Mouse (Mus musculus): ENCODE results near the gene Rhbdd3. TPM values are rescaled to one million over a fixed set of nuclear protein-coding genes. Genes with fewer than 3 reads are reported as not detected.

The Rhbdd3 gene
- polyA plus RNA-seq, 1 experiment = 232 TPM

DNA sequence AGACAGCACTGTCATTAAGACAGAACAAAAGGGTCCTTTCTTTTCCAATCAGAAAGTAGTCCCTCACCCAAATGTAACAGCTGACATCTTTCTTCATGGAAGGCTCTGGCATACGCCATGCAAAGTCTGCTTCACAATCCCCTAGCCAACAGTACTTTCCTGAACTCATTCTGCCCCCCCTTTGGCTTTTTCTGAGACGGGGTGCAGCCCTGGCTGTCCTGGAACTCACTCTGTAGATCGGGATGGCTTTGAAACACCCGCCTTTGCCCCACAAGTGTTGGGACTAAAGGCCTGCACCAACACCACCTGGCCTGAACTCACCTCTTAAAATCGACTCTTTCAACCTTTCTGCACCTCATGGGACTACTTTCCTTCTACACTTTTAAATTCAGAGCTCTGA, 2.8 kb upstream of the Rhbdd3 start:
- peaks cover 6% of the 10 kb centered on the region for H3K4me1 ChIP-seq (ENCODE audit: control insufficient read depth, insufficient read depth, low read length)
- H3K4me3 ChIP-seq (ENCODE audit: control insufficient read depth, low read depth, low read length) = 0 out of 2 replicates have a peak overlapping the region, but pooled peaks have one; percentile 0
- no peak overlapping the region for H3K27ac ChIP-seq (ENCODE audit: control insufficient read depth, insufficient read depth, low read depth, low read length)
- peaks cover 2% of the 10 kb centered on the region; the same call in 1 of the 2 replicates for H3K36me3 ChIP-seq (ENCODE audit: control insufficient read depth, insufficient read depth, low read length)
- H3K27me3 ChIP-seq (ENCODE audit: control insufficient read depth, insufficient read depth, low read length) = no peaks in the 10 kb centered on the region
- TF ChIP-seq CTCF (IDR thresholded peaks at IDR 0.05; ENCODE audit: control insufficient read depth, insufficient read depth, insufficient replicate concordance, low read depth, low read length) (no peak), POLR2A (IDR thresholded peaks at IDR 0.05; ENCODE audit: control insufficient read depth, low read depth, low read length) (no peak)

DNA sequence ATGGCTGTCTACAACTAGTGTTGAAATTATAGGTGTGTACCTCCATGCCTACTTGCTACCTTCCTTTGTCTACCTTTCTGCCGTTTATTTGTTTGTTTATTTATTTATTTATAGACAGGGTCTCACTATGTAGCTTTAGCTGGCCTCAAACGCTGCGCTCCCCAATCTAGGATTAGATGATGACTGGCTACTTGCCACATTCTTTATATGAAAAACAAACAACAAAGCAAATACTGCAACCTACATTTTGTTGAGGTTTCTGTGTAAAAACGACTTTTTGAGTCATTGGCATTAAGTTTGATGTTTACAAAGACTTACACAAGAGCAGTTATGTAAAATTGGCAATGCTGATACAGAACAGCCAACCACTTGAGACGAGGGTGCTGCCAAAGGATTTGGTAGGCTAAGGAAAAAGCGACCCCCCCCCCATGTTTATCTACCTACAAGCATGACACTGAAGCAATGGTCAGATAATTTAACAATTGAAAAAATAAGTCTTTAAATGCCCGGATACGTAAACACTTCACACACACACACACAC, 2.2 kb upstream of the Rhbdd3 start:
- H3K4me1 ChIP-seq (ENCODE audit: control insufficient read depth, insufficient read depth, low read length) = peaks cover 10% of the 10 kb centered on the region
- TF ChIP-seq CTCF (IDR thresholded peaks at IDR 0.05; ENCODE audit: control insufficient read depth, insufficient read depth, insufficient replicate concordance, low read depth, low read length) = no peak
- no peak for TF ChIP-seq POLR2A (IDR thresholded peaks at IDR 0.05; ENCODE audit: control insufficient read depth, low read depth, low read length)
- H3K36me3 ChIP-seq (ENCODE audit: control insufficient read depth, insufficient read depth, low read length) = peaks cover 2% of the 10 kb centered on the region; the same call in 1 of the 2 replicates
- no peaks in the 10 kb centered on the region for H3K27me3 ChIP-seq (ENCODE audit: control insufficient read depth, insufficient read depth, low read length)
- peak overlapping the region; percentile 12; the same call in 1 of the 2 replicates for H3K4me3 ChIP-seq (ENCODE audit: control insufficient read depth, low read depth, low read length)
- H3K27ac ChIP-seq (ENCODE audit: control insufficient read depth, insufficient read depth, low read depth, low read length) = no peak overlapping the region

GRCm38 (mm10) chr11:5098035-5098735, 541 bp upstream of the Rhbdd3 start:
- Histone ChIP-seq H3K27me3 (ENCODE audit: control insufficient read depth, insufficient read depth, low read length) (no peaks in the 10 kb centered on the region), H3K4me1 (ENCODE audit: control insufficient read depth, insufficient read depth, low read length) (peaks cover 10% of the 10 kb centered on the region), H3K36me3 (ENCODE audit: control insufficient read depth, insufficient read depth, low read length) (peaks cover 2% of the 10 kb centered on the region; the same call in 1 of the 2 replicates), H3K4me3 (ENCODE audit: control insufficient read depth, low read depth, low read length) (peak overlapping the region; percentile 88), H3K27ac (ENCODE audit: control insufficient read depth, insufficient read depth, low read depth, low read length) (peak overlapping the region; percentile 98)
- no peak for TF ChIP-seq CTCF (IDR thresholded peaks at IDR 0.05; ENCODE audit: control insufficient read depth, insufficient read depth, insufficient replicate concordance, low read depth, low read length)
- TF ChIP-seq POLR2A (IDR thresholded peaks at IDR 0.05; ENCODE audit: control insufficient read depth, low read depth, low read length) = 0 out of 2 replicates have a peak, but pooled peaks have one; percentile 10

DNA sequence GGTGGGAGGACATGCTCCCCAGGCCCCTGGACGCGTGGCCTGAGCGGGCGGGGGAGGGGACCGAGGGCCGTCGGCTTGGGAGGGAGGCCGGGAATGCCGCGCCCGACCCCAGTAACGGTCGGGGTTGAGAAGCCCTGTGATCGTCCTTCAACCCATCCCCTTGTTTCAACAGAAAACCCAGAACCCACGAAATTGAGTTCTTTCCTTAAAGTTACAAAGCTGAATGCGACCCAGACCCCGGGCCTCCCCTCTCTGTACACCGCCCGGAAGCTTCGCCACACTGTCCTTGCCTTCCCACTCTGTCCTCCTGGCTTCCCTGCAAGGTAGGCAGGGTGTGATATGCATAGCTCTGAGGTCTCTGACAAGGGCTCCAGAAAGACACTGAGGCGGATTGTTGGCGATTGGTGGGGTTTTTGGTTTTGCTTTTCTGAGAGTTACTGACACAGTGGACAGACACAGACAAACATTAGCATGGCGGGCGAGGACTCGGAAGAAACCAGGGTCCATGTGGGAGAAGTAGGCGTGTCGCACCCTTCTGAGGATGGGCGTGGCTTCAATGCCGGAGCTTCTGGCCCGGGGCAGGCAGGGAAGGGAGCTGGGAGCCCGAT, 954 bp downstream of the Rhbdd3 start:
- no peaks in the 10 kb centered on the region for H3K27me3 ChIP-seq (ENCODE audit: control insufficient read depth, insufficient read depth, low read length)
- H3K36me3 ChIP-seq (ENCODE audit: control insufficient read depth, insufficient read depth, low read length) = peaks cover 2% of the 10 kb centered on the region; the same call in 1 of the 2 replicates
- peak overlapping the region; percentile 88 for H3K4me3 ChIP-seq (ENCODE audit: control insufficient read depth, low read depth, low read length)
- TF ChIP-seq CTCF (IDR thresholded peaks at IDR 0.05; ENCODE audit: control insufficient read depth, insufficient read depth, insufficient replicate concordance, low read depth, low read length) (no peak), POLR2A (IDR thresholded peaks at IDR 0.05; ENCODE audit: control insufficient read depth, low read depth, low read length) (peak; percentile 88)
- peaks cover 10% of the 10 kb centered on the region for H3K4me1 ChIP-seq (ENCODE audit: control insufficient read depth, insufficient read depth, low read length)
- peak overlapping the region; percentile 98 for H3K27ac ChIP-seq (ENCODE audit: control insufficient read depth, insufficient read depth, low read depth, low read length)

GRCm38 (mm10) chr11:5100283-5100682, 1.6 kb downstream of the Rhbdd3 start:
- Histone ChIP-seq H3K27ac (ENCODE audit: control insufficient read depth, insufficient read depth, low read depth, low read length) (peak overlapping the region; percentile 98), H3K36me3 (ENCODE audit: control insufficient read depth, insufficient read depth, low read length) (peaks cover 2% of the 10 kb centered on the region; the same call in 1 of the 2 replicates), H3K4me1 (ENCODE audit: control insufficient read depth, insufficient read depth, low read length) (peaks cover 10% of the 10 kb centered on the region), H3K27me3 (ENCODE audit: control insufficient read depth, insufficient read depth, low read length) (no peaks in the 10 kb centered on the region), H3K4me3 (ENCODE audit: control insufficient read depth, low read depth, low read length) (peak overlapping the region; percentile 88)
- TF ChIP-seq CTCF (IDR thresholded peaks at IDR 0.05; ENCODE audit: control insufficient read depth, insufficient read depth, insufficient replicate concordance, low read depth, low read length) (no peak), POLR2A (IDR thresholded peaks at IDR 0.05; ENCODE audit: control insufficient read depth, low read depth, low read length) (no peak)

DNA sequence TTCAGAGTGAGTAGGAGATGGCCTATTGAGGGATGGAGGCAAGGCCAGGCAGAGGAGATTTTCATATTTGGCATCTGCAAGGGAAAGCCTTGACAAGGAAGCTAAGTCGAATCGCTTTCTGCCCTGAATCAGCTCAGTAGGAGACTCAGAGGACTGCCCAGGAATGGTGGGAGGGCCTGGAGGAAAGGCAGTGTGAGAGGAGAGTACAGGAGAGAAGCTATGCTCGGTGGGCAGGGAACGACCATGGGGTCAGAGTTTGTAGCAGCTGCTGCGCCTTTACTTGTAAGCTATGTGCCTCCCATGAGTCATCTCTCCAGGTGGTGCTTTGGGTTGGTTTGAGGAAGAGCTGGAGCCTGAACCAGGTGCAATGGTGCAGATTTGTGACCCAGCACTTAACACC, 2.1 kb downstream of the Rhbdd3 start:
- no peaks in the 10 kb centered on the region for H3K27me3 ChIP-seq (ENCODE audit: control insufficient read depth, insufficient read depth, low read length)
- peak overlapping the region; percentile 98 for H3K27ac ChIP-seq (ENCODE audit: control insufficient read depth, insufficient read depth, low read depth, low read length)
- peak overlapping the region; percentile 88 for H3K4me3 ChIP-seq (ENCODE audit: control insufficient read depth, low read depth, low read length)
- H3K36me3 ChIP-seq (ENCODE audit: control insufficient read depth, insufficient read depth, low read length) = peaks cover 2% of the 10 kb centered on the region; the same call in 1 of the 2 replicates
- peaks cover 10% of the 10 kb centered on the region for H3K4me1 ChIP-seq (ENCODE audit: control insufficient read depth, insufficient read depth, low read length)
- TF ChIP-seq POLR2A (IDR thresholded peaks at IDR 0.05; ENCODE audit: control insufficient read depth, low read depth, low read length) (no peak), CTCF (IDR thresholded peaks at IDR 0.05; ENCODE audit: control insufficient read depth, insufficient read depth, insufficient replicate concordance, low read depth, low read length) (no peak)

DNA sequence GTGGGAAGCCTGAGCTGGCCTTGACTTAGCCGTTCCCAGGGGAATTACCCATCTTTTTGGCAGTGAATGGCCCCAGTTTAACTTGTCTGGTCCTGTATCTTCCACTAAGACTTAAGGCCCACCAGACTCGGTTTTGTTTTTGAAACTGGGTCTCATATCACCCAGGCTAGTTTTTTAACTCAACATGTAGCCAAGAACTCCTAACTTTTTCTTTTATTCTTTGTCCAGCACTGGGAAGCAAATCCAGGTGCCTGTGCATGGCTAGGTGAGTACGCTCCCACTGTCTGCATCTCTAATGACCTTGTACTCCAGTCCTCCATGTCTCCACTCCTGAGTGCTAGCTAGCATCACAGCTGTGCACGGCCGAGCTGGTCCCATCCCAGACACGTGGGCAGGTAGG, 2.9 kb downstream of the Rhbdd3 start:
- Histone ChIP-seq H3K27ac (ENCODE audit: control insufficient read depth, insufficient read depth, low read depth, low read length) (no peak overlapping the region), H3K36me3 (ENCODE audit: control insufficient read depth, insufficient read depth, low read length) (peaks cover 2% of the 10 kb centered on the region; the same call in 1 of the 2 replicates), H3K4me1 (ENCODE audit: control insufficient read depth, insufficient read depth, low read length) (peaks cover 11% of the 10 kb centered on the region), H3K4me3 (ENCODE audit: control insufficient read depth, low read depth, low read length) (peak overlapping the region; percentile 88), H3K27me3 (ENCODE audit: control insufficient read depth, insufficient read depth, low read length) (no peaks in the 10 kb centered on the region)
- TF ChIP-seq CTCF (IDR thresholded peaks at IDR 0.05; ENCODE audit: control insufficient read depth, insufficient read depth, insufficient replicate concordance, low read depth, low read length) = no peak
- TF ChIP-seq POLR2A (IDR thresholded peaks at IDR 0.05; ENCODE audit: control insufficient read depth, low read depth, low read length) = no peak

Data from testis, adult 2 months (tissue).